ENCODE assay signal across 22 mouse cellular contexts in the genomic region with DNA sequence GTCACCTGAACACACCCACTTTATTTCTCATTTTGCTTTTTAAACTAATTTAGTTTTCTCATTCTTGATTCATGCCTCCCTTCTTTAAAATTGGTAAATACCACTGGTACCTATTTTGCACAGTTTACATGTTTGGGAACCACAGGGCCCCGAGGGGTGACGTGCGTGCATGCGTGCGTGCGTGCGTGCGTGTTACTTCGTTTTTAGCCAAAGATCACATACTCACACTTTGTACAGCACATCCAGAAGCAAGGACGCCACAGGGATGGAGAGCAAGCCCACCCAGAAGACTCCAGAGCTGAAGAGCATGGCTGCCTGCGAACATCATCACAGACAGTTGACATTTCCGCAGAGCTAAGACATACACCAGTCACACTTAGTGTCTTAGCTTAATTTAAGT. TPM values are rescaled to one million over a fixed set of nuclear protein-coding genes. Genes with fewer than 3 reads are reported as not detected.
"Had no signal": no experiment of that assay in that cellular context is flagged by ENCODE, and none has a peak within 500 bp of the region (broad histone marks: within the 10 kb centered on the region; RNA-seq: fewer than 3 reads in every experiment).

No protein-coding gene starts in this region.

- H3K4me2 ChIP-seq: kidney, embryonic 15.5 days; limb, embryonic 13.5 days; liver, embryonic 12.5 days; liver, embryonic 15.5 days; lung, embryonic 15.5 days; midbrain, embryonic 12.5 days had no signal

- H3K9ac ChIP-seq: kidney, embryonic 15.5 days; limb, embryonic 13.5 days; liver, embryonic 12.5 days; liver, embryonic 15.5 days; lung, embryonic 15.5 days; midbrain, embryonic 12.5 days had no signal

- H3K36me3 ChIP-seq: kidney, embryonic 15.5 days; limb, embryonic 13.5 days; lung, embryonic 15.5 days; midbrain, embryonic 12.5 days had no signal

- ATAC-seq: inflammation-experienced regulatory T-cells, adult 6 months; liver, embryonic 12.5 days; midbrain, embryonic 16.5 days had no signal

- DNase-seq: kidney, adult 11 months; kidney, adult 8-10 months; kidney, postnatal 10 days; kidney, postnatal 36 days; layer of hippocampus, postnatal 36 days; liver; lung, adult 18-20 months; lung, postnatal 10 days; lung, postnatal 4 days; right cerebral cortex, adult 18-20 months; right cerebral cortex, postnatal 14 days; thymus, postnatal 25 days had no signal

- H3K9me3 ChIP-seq: kidney, embryonic 15.5 days; limb, embryonic 13.5 days; liver, embryonic 12.5 days; liver, embryonic 15.5 days; lung, embryonic 15.5 days; midbrain, embryonic 12.5 days had no signal

- H3K27ac ChIP-seq: kidney, embryonic 15.5 days; left cerebral cortex, adult 2 months; limb, embryonic 13.5 days; liver, embryonic 12.5 days; liver, embryonic 15.5 days; lung, embryonic 15.5 days; midbrain, embryonic 12.5 days had no signal

- H3K4me3 ChIP-seq: kidney, embryonic 15.5 days; left cerebral cortex, adult 2 months; limb, embryonic 13.5 days; liver, embryonic 12.5 days; liver, embryonic 15.5 days; lung, embryonic 15.5 days; midbrain, embryonic 12.5 days; myocyte had no signal

- H3K27me3 ChIP-seq: kidney, embryonic 15.5 days; liver, embryonic 12.5 days; liver, embryonic 15.5 days; lung, embryonic 15.5 days had no signal

RNA-seq across cellular contexts. Expression of gene Shisa3, which starts 23.6 kb away (rescaled TPM):
- polyA plus RNA-seq: myocyte had no signal
